Mouse (Mus musculus) layer of hippocampus, postnatal 36 days (tissue): ENCODE results near the gene Ccdc61. TPM values are rescaled to one million over a fixed set of nuclear protein-coding genes. Genes with fewer than 3 reads are reported as not detected.

Experiments used
- DNase-seq, 2 experiments: peaks; one replicate each; pipeline ENCODE4 v3.0.0; 2022
- total RNA-seq, 2 experiments: library from RNA; stranded (reverse); gene quantifications; 2 replicates each; pipeline ENCODE4 v1.2.3; 2021

The Ccdc61 gene
- total RNA-seq, 2 experiments from 2014 or later, result 11.3 to 12.5 TPM

GRCm38 (mm10) chr7:18848395-18848794 lies 61.8 kb downstream of the Ccdc61 start:
- DNase-seq, result no peak

GRCm38 (mm10) chr7:18844811-18845210 lies 65.4 kb downstream of the Ccdc61 start:
- no peak for DNase-seq

- no peak for DNase-seq
Observed at GRCm38 (mm10) chr7:18841174-18841567, 69.0 kb downstream of the Ccdc61 start.

Other genes with a start within 250 kb of the Ccdc61 start
- not detected for gene Psg20, start 224.2 kb downstream of the Ccdc61 start, total RNA-seq
- not detected for gene Psg22, start 192.3 kb downstream of the Ccdc61 start, total RNA-seq
- not detected for gene Psg19, start 111.9 kb downstream of the Ccdc61 start, total RNA-seq
- gene Psg17, start 88.8 kb downstream of the Ccdc61 start, total RNA-seq, result not detected
- 1 to 10 TPM; 2.1 TPM for gene Mill2, start 70.4 kb downstream of the Ccdc61 start, total RNA-seq
- gene Pglyrp1, start 39.1 kb downstream of the Ccdc61 start, total RNA-seq, result 10 to 100 TPM; 13.6 to 21.1 TPM
- gene Nova2, start 15.5 kb upstream of the Ccdc61 start, total RNA-seq, result 10 to 100 TPM; 82.2 to 84.5 TPM
- under 1 TPM; 0.33 to 0.87 TPM for gene Nanos2, start 77.0 kb upstream of the Ccdc61 start, total RNA-seq
- gene Mypop, start 80.8 kb upstream of the Ccdc61 start, total RNA-seq, result 10 to 100 TPM; 45.0 to 45.9 TPM
- gene Irf2bp1, start 93.6 kb upstream of the Ccdc61 start, total RNA-seq, result 10 to 100 TPM; 52.1 to 53.0 TPM
- gene Foxa3, start 113.1 kb upstream of the Ccdc61 start, total RNA-seq, result not detected
- 100 to 1,000 TPM; 111 to 113 TPM for gene Sympk, start 114.0 kb upstream of the Ccdc61 start, total RNA-seq
- gene Rsph6a, start 144.3 kb upstream of the Ccdc61 start, total RNA-seq, result under 1 TPM; 0.15 to 0.33 TPM
- gene Dmwd, start 165.8 kb upstream of the Ccdc61 start, total RNA-seq, result 100 to 1,000 TPM; 136 to 143 TPM
- gene Dmpk, start 173.4 kb upstream of the Ccdc61 start, total RNA-seq, result 10 to 100 TPM; 36.3 to 48.1 TPM
- gene Six5, start 184.2 kb upstream of the Ccdc61 start, total RNA-seq, result 1 to 10 TPM; 2.5 to 2.8 TPM
- gene Gm4969, start 208.0 kb upstream of the Ccdc61 start, total RNA-seq, result under 1 TPM; 0.40 to 0.43 TPM
- gene Fbxo46, start 209.4 kb upstream of the Ccdc61 start, total RNA-seq, result 10 to 100 TPM; 14.2 to 14.3 TPM
- gene Qpctl, start 238.9 kb upstream of the Ccdc61 start, total RNA-seq, result 10 to 100 TPM; 18.1 to 18.6 TPM
- 10 to 100 TPM; 79.1 to 79.2 TPM for gene Snrpd2, start 239.3 kb upstream of the Ccdc61 start, total RNA-seq